Mouse (Mus musculus) kidney, adult 18-20 months (tissue): ENCODE results near the gene Polr2l.

Experiments used
- DNase-seq: peaks from one replicate; pipeline ENCODE4 v3.0.0; 2021

Gene Polr2l

GRCm38 (mm10) chr7:141431434-141432185 is 43.3 kb downstream of the Polr2l start:
- DNase-seq: no peak

DNA sequence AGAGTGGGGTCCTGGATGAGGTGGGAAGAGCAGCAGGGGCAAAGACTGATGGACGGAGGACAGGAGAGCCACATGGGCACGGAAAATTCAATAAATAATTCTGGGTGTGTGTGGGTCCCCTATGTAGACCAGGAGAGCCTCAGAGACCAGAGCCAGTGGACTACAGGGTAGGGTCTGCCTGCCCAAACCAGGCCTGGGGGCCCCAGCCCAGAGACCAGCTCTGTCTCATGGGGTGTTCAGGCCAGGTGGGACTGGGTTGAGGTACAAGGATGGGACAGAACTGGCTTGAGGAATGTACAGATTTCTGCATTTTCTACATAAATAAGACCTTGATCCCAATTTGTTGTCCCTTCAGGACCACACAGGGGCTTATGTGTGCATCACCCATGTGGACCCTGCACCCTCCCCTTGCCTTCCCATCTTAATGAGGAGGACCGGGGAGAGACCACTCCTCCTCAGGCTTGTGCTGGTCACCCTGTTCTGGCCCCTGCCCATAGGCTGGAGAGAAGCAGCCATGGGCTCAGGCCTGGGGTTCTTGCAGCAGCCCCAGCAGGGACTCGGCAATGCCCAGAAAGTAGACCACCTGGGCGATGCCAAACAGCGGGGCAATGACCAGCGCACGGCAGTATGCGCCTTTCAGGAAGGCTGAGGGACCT is 44.2 kb downstream of the Polr2l start:
- DNase-seq: no peak

GRCm38 (mm10) chr7:141429840-141430584 is 44.9 kb downstream of the Polr2l start:
- DNase-seq: no peak

- peak; percentile 43 for DNase-seq
These were observed 45.6 kb downstream of the Polr2l start, which contains the start of gene Cend1 for GRCm38 (mm10) chr7:141429310-141429709. TSS of gene Cend1 (minus strand) at chr7:141429491.

- DNase-seq: no peak
These were observed 46.2 kb downstream of the Polr2l start for GRCm38 (mm10) chr7:141428701-141429100.

- DNase-seq: no peak
These were observed 47.8 kb downstream of the Polr2l start for GRCm38 (mm10) chr7:141426948-141427730.

- no peak for DNase-seq
These were observed 51.1 kb downstream of the Polr2l start for GRCm38 (mm10) chr7:141423811-141424210.
